ENCODE assay signal across 20 mouse cellular contexts in genomic region chr10:97689425-97689824, GRCm38 (mm10). TPM values are rescaled to one million over a fixed set of nuclear protein-coding genes. Genes with fewer than 3 reads are reported as not detected.
DNase-seq lines count a peak whose midpoint lies in the region; ATAC-seq and TF ChIP-seq lines count a peak whose summit lies in the region.
"Had no signal": no experiment of that assay in that cellular context is flagged by ENCODE, and none has a peak within 500 bp of the region (broad histone marks: within the 10 kb centered on the region; RNA-seq: fewer than 3 reads in every experiment).

No protein-coding gene starts in this region.

- TF ChIP-seq EP300 in liver, postnatal 0 days (IDR thresholded peaks at IDR 0.05; ENCODE audit: low read depth): no peak

- no peak for DNase-seq in gastrocnemius, adult 2 months
- no peak for DNase-seq in gastrocnemius, postnatal 25 days
- DNase-seq in liver, postnatal 0 days: no peak
- DNase-seq in liver, embryonic 11.5 days (ENCODE audit: low spot score): no peak
- DNase-seq in A20 (ENCODE audit: low read depth, low spot score): peak; percentile 11
- peak; percentile 56 for DNase-seq in adipocyte (ENCODE audit: low spot score)
- no peak for DNase-seq in ovary, adult 18-20 months (ENCODE audit: low spot score)
- no peak for DNase-seq in adrenal gland, adult (ENCODE audit: inconsistent age in 2 of 2, low spot score in 1 of 2)
- DNase-seq: cerebellum, postnatal 14 days; layer of hippocampus, adult 9-11 months; left cerebral cortex, postnatal 4 days had no signal

- no peak for ATAC-seq in liver, postnatal 0 days
- no peak for ATAC-seq in liver, embryonic 11.5 days (replicated peaks; ENCODE audit: low FRiP score)

- H3K36me3 ChIP-seq in liver, postnatal 0 days (replicated peaks; ENCODE audit: insufficient read depth, low read length): no peaks in the 10 kb centered on the region
- no peaks in the 10 kb centered on the region for H3K36me3 ChIP-seq in liver, embryonic 11.5 days (ENCODE audit: control insufficient read depth, insufficient read depth, low read length)
- H3K36me3 ChIP-seq: heart, embryonic 12.5 days; midbrain, embryonic 12.5 days had no signal

- H3K9ac ChIP-seq in liver, postnatal 0 days (replicated peaks): no peak overlapping the region
- H3K9ac ChIP-seq in liver, embryonic 11.5 days (ENCODE audit: low read depth, low read length): no peak overlapping the region
- H3K9ac ChIP-seq: heart, embryonic 12.5 days; midbrain, embryonic 12.5 days had no signal

- TF ChIP-seq CTCF in gastrocnemius, adult 2 months (IDR thresholded peaks at IDR 0.05): peak; percentile 51
- TF ChIP-seq CTCF in liver, postnatal 0 days (IDR thresholded peaks at IDR 0.05; ENCODE audit: low read depth): peak; percentile 29

- no peak overlapping the region for H3K27ac ChIP-seq in gastrocnemius, adult 2 months
- no peak overlapping the region for H3K27ac ChIP-seq in liver, postnatal 0 days (ENCODE audit: low read depth)
- H3K27ac ChIP-seq in liver, embryonic 11.5 days (ENCODE audit: low read depth, low read length): no peak overlapping the region
- H3K27ac ChIP-seq: midbrain, embryonic 12.5 days had no signal

- H3K4me2 ChIP-seq in liver, postnatal 0 days (ENCODE audit: low read depth, low read length): no peak overlapping the region
- H3K4me2 ChIP-seq in liver, embryonic 11.5 days: no peak overlapping the region
- H3K4me2 ChIP-seq: heart, embryonic 12.5 days; midbrain, embryonic 12.5 days had no signal

- no peaks in the 10 kb centered on the region for H3K4me1 ChIP-seq in liver, postnatal 0 days (ENCODE audit: insufficient read depth)
- no peaks in the 10 kb centered on the region for H3K4me1 ChIP-seq in liver, embryonic 11.5 days (replicated peaks; ENCODE audit: control insufficient read depth, insufficient read depth, low read length)
- H3K4me1 ChIP-seq: heart, embryonic 12.5 days; midbrain, embryonic 12.5 days had no signal

- H3K27me3 ChIP-seq in liver, postnatal 0 days (ENCODE audit: insufficient read depth, low read length): no peaks in the 10 kb centered on the region
- H3K27me3 ChIP-seq in liver, embryonic 11.5 days (replicated peaks; ENCODE audit: control insufficient read depth, insufficient read depth, low read length): no peaks in the 10 kb centered on the region
- H3K27me3 ChIP-seq: heart, embryonic 12.5 days; midbrain, embryonic 12.5 days had no signal

- intact Hi-C loops in gastrocnemius, adult 2 months (cut with DNase I): loop anchor here (5.0 kb wide), 1 partner anchor 342 kb away; no protein-coding TSS in a partner anchor

- 81% methylated on average over 3 of the region's 3 CpGs for WGBS in liver, postnatal 0 days (ENCODE audit: insufficient replicate concordance)
- 70% methylated on average over 3 of the region's 3 CpGs for WGBS in liver, embryonic 11.5 days

- H3K4me3 ChIP-seq in gastrocnemius, adult 2 months: no peak overlapping the region
- no peak overlapping the region for H3K4me3 ChIP-seq in liver, postnatal 0 days (ENCODE audit: low read depth, low read length)
- no peak overlapping the region for H3K4me3 ChIP-seq in liver, embryonic 11.5 days (ENCODE audit: low read depth, low read length)
- H3K4me3 ChIP-seq: heart, embryonic 12.5 days; midbrain, embryonic 12.5 days had no signal

- H3K9me3 ChIP-seq in liver, postnatal 0 days (ENCODE audit: low read length): no peaks in the 10 kb centered on the region
- no peaks in the 10 kb centered on the region for H3K9me3 ChIP-seq in liver, embryonic 11.5 days (ENCODE audit: control insufficient read depth, low read length)

RNA-seq across cellular contexts. Expression of gene Ccer1, which starts 3.4 kb away (rescaled TPM):
- total RNA-seq in gastrocnemius, adult 2 months (2021): not detected
- total RNA-seq in gastrocnemius, postnatal 25 days (2021): not detected
- polyA plus RNA-seq in liver, postnatal 0 days (2015; fragmentation: Nextera tagmentation; extraction: Ambion mirVana): not detected in 2 replicates
- not detected in 2 replicates for polyA plus RNA-seq in liver, embryonic 11.5 days (2014; fragmentation: Nextera tagmentation; extraction: Ambion mirVana)
- total RNA-seq: adrenal gland, postnatal 4 days; gastrocnemius, adult 8-10 months; left cerebral cortex, postnatal 4 days had no signal
- polyA plus RNA-seq: heart, embryonic 12.5 days; hindbrain, embryonic 11.5 days; kidney, embryonic 16.5 days; liver, embryonic 16.5 days; midbrain, embryonic 12.5 days; neural tube, embryonic 14.5 days; thymus, postnatal 0 days had no signal

RNA-seq across cellular contexts. Expression of gene C030005K15Rik, which starts 37.1 kb away (rescaled TPM):
- total RNA-seq in gastrocnemius, adult 2 months (2021): not detected
- total RNA-seq in gastrocnemius, postnatal 25 days (2021): not detected
- polyA plus RNA-seq in liver, postnatal 0 days (2015; fragmentation: Nextera tagmentation; extraction: Ambion mirVana): not detected in 2 replicates
- not detected in 2 replicates for polyA plus RNA-seq in liver, embryonic 11.5 days (2014; fragmentation: Nextera tagmentation; extraction: Ambion mirVana)
- total RNA-seq: adrenal gland, postnatal 4 days; gastrocnemius, adult 8-10 months had no signal
- polyA plus RNA-seq: heart, embryonic 12.5 days; hindbrain, embryonic 11.5 days; kidney, embryonic 16.5 days; liver, embryonic 16.5 days; midbrain, embryonic 12.5 days; neural tube, embryonic 14.5 days; thymus, postnatal 0 days had no signal

RNA-seq across cellular contexts. Expression of gene Epyc, which starts 45.6 kb away (rescaled TPM):
- under 1 TPM in 1 of 2 experiments, not detected in 1; 0.14 TPM for total RNA-seq in gastrocnemius, adult 2 months (2021)
- total RNA-seq in gastrocnemius, postnatal 25 days (2021): under 1 TPM in 1 of 2 experiments, not detected in 1; 0.16 TPM
- polyA plus RNA-seq in liver, postnatal 0 days (2015; fragmentation: Nextera tagmentation; extraction: Ambion mirVana): not detected in 2 replicates
- 0.48 and 0.63 TPM in 2 replicates for polyA plus RNA-seq in liver, embryonic 11.5 days (2014; fragmentation: Nextera tagmentation; extraction: Ambion mirVana)
- total RNA-seq: gastrocnemius, adult 8-10 months had no signal
- polyA plus RNA-seq: liver, embryonic 16.5 days; neural tube, embryonic 14.5 days had no signal

Comparison
In these comparisons a context has a peak if more than half of its experiments do, and no peak if none do; other contexts are left out.
1. DNase-seq: peak in A20 (single experiment) and adipocyte (single experiment); none in gastrocnemius, adult 2 months (single experiment), gastrocnemius, postnatal 25 days (single experiment), liver, postnatal 0 days (single experiment), liver, embryonic 11.5 days (single experiment), ovary, adult 18-20 months (single experiment) and adrenal gland, adult (0 of 2).